Mouse (Mus musculus) heart, adult 18-20 months (tissue): ENCODE measurements around the gene Cd160. TPM values are rescaled to one million over a fixed set of nuclear protein-coding genes. Genes with fewer than 3 reads are reported as not detected.
A peak's percentile ranks its signal among the peaks of the same experiment; 100 is the strongest.

Experiments
- DNase-seq, 2 experiments: peaks; one replicate each; pipeline ENCODE4 v3.0.0; 2021 to 2022; ENCODE audit warnings: mixed read lengths in 1 of 2
- total RNA-seq, 2 experiments: library from RNA; stranded (reverse); gene quantifications; 2 replicates each; pipeline ENCODE4 v1.2.3; 2021

Gene Cd160
- total RNA-seq, 2 experiments from 2014 or later, result not detected

- DNase-seq, result peak; percentile 66 to 74
Measured at GRCm38 (mm10) chr3:96757691-96758090, 71.5 kb downstream of the Cd160 start.

GRCm38 (mm10) chr3:96755935-96756334 is 73.2 kb downstream of the Cd160 start:
- no peak for DNase-seq

Other genes starting within 250 kb of the Cd160 start
- 10 to 100 TPM; 26.7 to 30.5 TPM for gene Polr3gl, start 235.2 kb downstream of the Cd160 start, total RNA-seq
- 1 to 10 TPM in 1 of 2 experiments, under 1 TPM in 1; 0.59 to 1.4 TPM for gene Ankrd34a, start 232.7 kb downstream of the Cd160 start, total RNA-seq
- 10 to 100 TPM; 24.4 to 27.4 TPM for gene Lix1l, start 228.2 kb downstream of the Cd160 start, total RNA-seq
- 10 to 100 TPM; 36.5 to 37.2 TPM for gene Rbm8a, start 199.4 kb downstream of the Cd160 start, total RNA-seq
- gene Pex11b, start 194.0 kb downstream of the Cd160 start, total RNA-seq, result 10 to 100 TPM; 32.7 to 36.3 TPM
- under 1 TPM in 1 of 2 experiments, not detected in 1; 0.18 TPM for gene Gm42957, start 193.9 kb downstream of the Cd160 start, total RNA-seq
- gene Itga10, start 183.8 kb downstream of the Cd160 start, total RNA-seq, result under 1 TPM; 0.62 to 0.69 TPM
- gene Ankrd35, start 159.2 kb downstream of the Cd160 start, total RNA-seq, result 1 to 10 TPM; 1.2 to 1.3 TPM
- 10 to 100 TPM; 13.4 to 15.3 TPM for gene Pias3, start 133.0 kb downstream of the Cd160 start, total RNA-seq
- gene Nudt17, start 120.8 kb downstream of the Cd160 start, total RNA-seq, result 1 to 10 TPM; 2.7 to 5.3 TPM
- gene Polr3c, start 101.7 kb downstream of the Cd160 start, total RNA-seq, result 10 to 100 TPM; 23.1 to 26.1 TPM
- gene Rnf115, start 101.7 kb downstream of the Cd160 start, total RNA-seq, result 10 to 100 TPM; 22.5 to 22.6 TPM
- gene Pdzk1, start 67 bp downstream of the Cd160 start, total RNA-seq, result not detected
- 10 to 100 TPM; 15.8 to 17.2 TPM for gene Gja5, start 75.3 kb upstream of the Cd160 start, total RNA-seq
- gene Gpr89, start 76.0 kb upstream of the Cd160 start, total RNA-seq, result 10 to 100 TPM; 17.8 to 24.3 TPM
- not detected for gene Gja8, start 96.7 kb upstream of the Cd160 start, total RNA-seq